Mouse (Mus musculus): Measurements from ENCODE around the gene Prr36.
"Not testable (repeated sequence)": the region's sequence is repeated elsewhere in the genome, so short reads cannot be mapped to it uniquely, and the experiment has no call there.

DNA sequence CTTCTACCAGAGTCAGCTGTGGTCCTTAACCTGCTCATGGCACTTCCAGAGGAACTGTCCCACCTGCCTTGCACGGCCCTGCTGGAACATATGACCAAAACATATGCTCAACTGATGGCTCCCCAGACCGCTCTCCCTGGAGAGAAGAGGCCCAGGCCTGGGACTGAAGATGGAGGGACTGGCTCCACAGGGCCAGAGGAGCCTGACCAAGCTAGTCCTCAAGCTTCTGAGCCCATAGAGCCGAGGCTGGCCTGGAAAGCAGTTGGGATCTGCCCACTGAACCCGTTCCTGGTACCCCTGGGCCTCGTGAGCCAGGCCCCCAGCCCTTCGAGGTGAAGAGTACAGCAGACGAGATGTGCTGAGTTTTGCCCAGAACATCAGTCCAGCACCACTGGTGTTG is 38.2 kb upstream of the Prr36 start:
- TF ChIP-seq CTCF (IDR thresholded peaks at IDR 0.05; ENCODE audit: low read depth); EP300 (optimal IDR thresholded peaks at IDR 0.05): not testable (repeated sequence)

All from stomach, postnatal 0 days (tissue).